Mouse (Mus musculus) bone marrow, adult 2 months (tissue): ENCODE data around the gene Anxa1.

Source experiments
- CTCF ChIP-seq: fragments of 200-500 bp; IDR thresholded peaks from 2 replicates; pipeline ENCODE4 v1.5.1; 2011; ENCODE audit warnings: low read length, control low read depth; ENCODE audit not compliant: control insufficient read depth, insufficient read depth
- POLR2A ChIP-seq: fragments of 200-500 bp; IDR thresholded peaks from 2 replicates; pipeline ENCODE4 v1.6.1; 2011; ENCODE audit warnings: low read depth, mild to moderate bottlenecking, control low read depth, low read length, borderline replicate concordance; ENCODE audit not compliant: control insufficient read depth

DNA sequence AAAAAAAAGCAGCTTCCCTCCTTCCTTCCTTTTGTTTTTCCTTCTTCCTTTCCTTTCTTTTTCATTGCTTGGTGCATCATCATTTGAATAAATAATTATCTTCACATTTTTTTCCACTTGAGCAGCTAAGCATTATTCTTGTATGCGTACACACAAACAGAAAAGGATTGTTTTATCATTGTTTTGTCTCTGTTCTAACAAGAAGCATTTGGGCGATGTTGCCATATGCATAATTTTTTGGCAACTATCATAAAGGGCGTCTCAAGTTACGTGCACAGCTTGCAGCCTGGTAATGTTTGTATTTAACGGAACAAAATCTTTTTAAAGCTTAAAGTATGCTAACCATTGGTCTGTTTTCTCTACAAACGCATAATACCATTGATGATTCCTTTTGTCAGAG, 5.1 kb downstream of the Anxa1 start:
- TF ChIP-seq CTCF (no peak), POLR2A (no peak)
